Comparison of ENCODE assay signal across 17 mouse cellular contexts in genomic region chr15:61506361-61506897, GRCm38 (mm10).
"Had no signal": no experiment of that assay in that cellular context is flagged by ENCODE, and none has a peak within 500 bp of the region (broad histone marks: within the 10 kb centered on the region; RNA-seq: fewer than 3 reads in every experiment).

No protein-coding gene starts in this region.

- DNase-seq: kidney, adult 11 months; kidney, adult 9 months; kidney, postnatal 36 days; lung, adult 2 months; spleen, adult 18-20 months; thymus, postnatal 4 days had no signal

- H3K27ac ChIP-seq: kidney, postnatal 0 days; layer of hippocampus, adult 2 months; limb, embryonic 10.5 days; liver, embryonic 15.5 days; macrophage; midbrain, embryonic 15.5 days; neural tube, embryonic 13.5 days had no signal

- H3K9me3 ChIP-seq: limb, embryonic 10.5 days; liver, embryonic 15.5 days; megakaryocyte, embryonic 14.5 days; midbrain, embryonic 15.5 days; neural tube, embryonic 13.5 days had no signal

- H3K27me3 ChIP-seq: liver, embryonic 15.5 days; megakaryocyte, embryonic 14.5 days; midbrain, embryonic 15.5 days; neural tube, embryonic 13.5 days had no signal

- ATAC-seq: lung, postnatal 0 days; midbrain, embryonic 15.5 days had no signal

- H3K36me3 ChIP-seq: limb, embryonic 10.5 days; liver, embryonic 15.5 days; midbrain, embryonic 15.5 days; neural tube, embryonic 13.5 days had no signal

- H3K4me1 ChIP-seq: limb, embryonic 10.5 days; liver, embryonic 15.5 days; megakaryocyte, embryonic 14.5 days; midbrain, embryonic 15.5 days; neural tube, embryonic 13.5 days had no signal

- H3K9ac ChIP-seq: liver, embryonic 15.5 days; midbrain, embryonic 15.5 days; neural tube, embryonic 13.5 days had no signal

- H3K4me2 ChIP-seq: liver, embryonic 11.5 days; liver, embryonic 15.5 days; midbrain, embryonic 11.5 days; midbrain, embryonic 15.5 days; neural tube, embryonic 13.5 days had no signal

- H3K4me3 ChIP-seq: layer of hippocampus, adult 2 months; limb, embryonic 10.5 days; liver, embryonic 15.5 days; megakaryocyte, embryonic 14.5 days; midbrain, embryonic 15.5 days; neural tube, embryonic 13.5 days had no signal
